Mouse (Mus musculus) E14TG2a.4 (cell line): Measurements from ENCODE around the gene Iqgap2.

Experiments
- H3K27me3 ChIP-seq: 2 replicates; pipeline ENCODE4 v1.6.1; 2014; ENCODE audit warnings: low read length, control low read depth; ENCODE audit not compliant: insufficient read depth
- H3K36me3 ChIP-seq: 2 replicates; pipeline ENCODE4 v1.6.1; 2014; ENCODE audit warnings: low read length, control low read depth; ENCODE audit not compliant: insufficient read depth
- H3K4me1 ChIP-seq: replicated peaks from 2 replicates; pipeline ENCODE4 v1.6.1; 2014; ENCODE audit warnings: low read depth, low read length, control low read depth
- H3K4me3 ChIP-seq: replicated peaks from 2 replicates; pipeline ENCODE4 v1.5.1; 2014; ENCODE audit warnings: mild to moderate bottlenecking, low read length
- H3K9me3 ChIP-seq: 2 replicates; pipeline ENCODE4 v1.6.1; 2014; ENCODE audit warnings: low read length, control low read depth
- CTCF ChIP-seq: conservative IDR thresholded peaks from 2 replicates; pipeline ENCODE4 v1.5.1; 2014; ENCODE audit warnings: low read length
- NANOG ChIP-seq: IDR thresholded peaks from 2 replicates; pipeline ENCODE4 v1.6.1; 2014; ENCODE audit warnings: borderline replicate concordance, low read length, mixed read lengths
- POU5F1 ChIP-seq: IDR thresholded peaks from 2 replicates; pipeline ENCODE4 v1.6.1; 2014; ENCODE audit warnings: low read length, borderline replicate concordance

Gene Iqgap2

GRCm38 (mm10) chr13:95782969-95783332 is 108.8 kb downstream of the Iqgap2 start:
- Histone ChIP-seq H3K4me1 (peaks cover 10% of the 10 kb centered on the region), H3K36me3 (no peaks in the 10 kb centered on the region), H3K4me3 (no peak overlapping the region), H3K27me3 (no peaks in the 10 kb centered on the region), H3K9me3 (no peaks in the 10 kb centered on the region)
- TF ChIP-seq NANOG (no peak), POU5F1 (no peak), CTCF (no peak)

GRCm38 (mm10) chr13:95782311-95782968 is 109.3 kb downstream of the Iqgap2 start:
- no peak overlapping the region for H3K4me3 ChIP-seq
- H3K4me1 ChIP-seq: peaks cover 10% of the 10 kb centered on the region
- no peaks in the 10 kb centered on the region for H3K36me3 ChIP-seq
- H3K9me3 ChIP-seq: no peaks in the 10 kb centered on the region
- H3K27me3 ChIP-seq: no peaks in the 10 kb centered on the region
- TF ChIP-seq NANOG: no peak
- no peak for TF ChIP-seq POU5F1
- no peak for TF ChIP-seq CTCF

GRCm38 (mm10) chr13:95780038-95780437 is 111.7 kb downstream of the Iqgap2 start:
- Histone ChIP-seq H3K4me3 (no peak overlapping the region), H3K27me3 (no peaks in the 10 kb centered on the region), H3K4me1 (peaks cover 10% of the 10 kb centered on the region), H3K9me3 (no peaks in the 10 kb centered on the region), H3K36me3 (no peaks in the 10 kb centered on the region)
- TF ChIP-seq NANOG (no peak), CTCF (no peak), POU5F1 (no peak)

DNA sequence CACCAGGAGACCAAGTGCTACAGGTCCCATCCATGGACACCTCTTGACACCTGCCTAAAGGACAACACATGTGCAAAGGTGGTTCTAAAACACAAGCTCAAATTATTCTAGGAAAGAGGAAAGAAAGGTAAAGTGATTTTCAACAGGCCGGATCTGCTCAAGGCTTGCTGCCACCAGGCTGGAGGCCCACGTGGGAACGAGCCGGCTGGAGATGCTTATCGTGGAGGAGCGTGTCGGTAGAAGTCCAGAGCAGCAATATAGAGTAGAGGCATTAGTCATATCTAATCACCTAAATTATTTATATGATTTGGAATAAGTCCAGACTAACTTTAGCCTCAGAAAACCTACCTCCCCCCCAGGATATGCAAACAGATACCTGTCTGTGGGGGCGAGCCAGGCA is 112.5 kb downstream of the Iqgap2 start:
- Histone ChIP-seq H3K27me3 (no peaks in the 10 kb centered on the region), H3K4me1 (peaks cover 10% of the 10 kb centered on the region), H3K36me3 (no peaks in the 10 kb centered on the region), H3K9me3 (no peaks in the 10 kb centered on the region), H3K4me3 (no peak overlapping the region)
- no peak for TF ChIP-seq CTCF
- no peak for TF ChIP-seq POU5F1
- no peak for TF ChIP-seq NANOG

- H3K4me3 ChIP-seq: no peak overlapping the region
- no peaks in the 10 kb centered on the region for H3K27me3 ChIP-seq
- peaks cover 10% of the 10 kb centered on the region for H3K4me1 ChIP-seq
- TF ChIP-seq POU5F1 (no peak), NANOG (no peak), CTCF (no peak)
- no peaks in the 10 kb centered on the region for H3K36me3 ChIP-seq
- no peaks in the 10 kb centered on the region for H3K9me3 ChIP-seq
Observed at GRCm38 (mm10) chr13:95778761-95779161, 113.0 kb downstream of the Iqgap2 start.

GRCm38 (mm10) chr13:95777651-95778391 is 113.9 kb downstream of the Iqgap2 start:
- Histone ChIP-seq H3K9me3 (no peaks in the 10 kb centered on the region), H3K4me1 (peaks cover 10% of the 10 kb centered on the region), H3K27me3 (no peaks in the 10 kb centered on the region), H3K36me3 (no peaks in the 10 kb centered on the region), H3K4me3 (no peak overlapping the region)
- TF ChIP-seq POU5F1: no peak
- no peak for TF ChIP-seq NANOG
- no peak for TF ChIP-seq CTCF

DNA sequence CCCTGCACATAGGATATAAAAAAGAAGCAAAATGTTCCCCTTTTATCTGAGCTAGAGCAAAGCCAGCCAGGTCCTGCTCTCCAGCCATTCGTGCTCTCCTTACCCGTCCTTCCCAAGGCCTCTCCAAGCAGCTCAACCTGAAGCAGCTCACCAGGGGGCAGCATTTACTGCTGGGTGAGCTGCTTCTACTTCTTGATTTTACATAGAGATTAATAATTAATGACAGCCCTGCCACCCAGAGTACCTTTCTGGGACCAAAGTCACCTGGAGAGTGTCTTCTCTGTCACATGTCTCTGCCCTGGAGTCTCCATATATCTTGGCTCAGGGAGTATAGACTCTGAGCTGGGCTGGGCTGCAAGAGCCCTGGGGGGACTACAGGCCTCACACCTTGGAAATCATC is 114.5 kb downstream of the Iqgap2 start:
- Histone ChIP-seq H3K36me3 (no peaks in the 10 kb centered on the region), H3K9me3 (no peaks in the 10 kb centered on the region), H3K4me1 (peaks cover 10% of the 10 kb centered on the region), H3K27me3 (no peaks in the 10 kb centered on the region), H3K4me3 (no peak overlapping the region)
- TF ChIP-seq CTCF (peak; percentile 17), POU5F1 (no peak)

DNA sequence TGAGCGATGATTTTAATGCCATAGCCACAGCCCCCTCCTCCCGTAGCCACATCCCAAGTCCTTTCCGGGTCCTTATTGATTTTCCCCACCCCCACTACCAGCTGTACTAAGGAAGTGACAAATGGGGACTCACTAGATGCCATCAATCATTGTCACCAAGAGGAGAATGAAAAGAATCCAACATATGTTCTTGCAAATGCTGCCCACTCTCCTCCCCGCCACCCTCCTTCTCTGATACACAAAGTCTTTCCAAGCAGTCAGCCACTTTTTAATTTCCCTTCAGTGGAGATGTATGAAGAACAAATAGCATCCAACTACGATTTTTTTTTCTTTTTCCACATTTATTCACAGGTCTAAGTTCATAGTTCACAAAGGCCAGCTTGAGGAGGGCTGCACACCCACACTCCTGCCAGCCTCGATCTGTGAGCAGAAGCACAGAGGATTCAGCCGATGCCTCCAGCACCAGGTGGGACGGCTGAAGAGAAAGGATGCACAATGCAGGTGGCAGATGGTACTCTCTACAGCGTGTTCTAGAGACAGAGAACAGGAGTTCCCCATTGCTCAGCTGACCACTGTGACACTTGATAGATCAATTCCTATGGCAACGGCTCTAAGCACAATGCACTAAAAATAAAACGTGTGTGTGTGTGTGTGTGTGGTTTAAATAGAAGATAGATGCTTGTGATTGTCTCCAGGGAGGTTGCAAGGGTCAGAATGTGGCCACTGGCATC is 116.6 kb downstream of the Iqgap2 start:
- TF ChIP-seq CTCF (no peak), NANOG (no peak), POU5F1 (no peak)
- no peaks in the 10 kb centered on the region for H3K4me1 ChIP-seq
- no peak overlapping the region for H3K4me3 ChIP-seq
- no peaks in the 10 kb centered on the region for H3K36me3 ChIP-seq
- no peaks in the 10 kb centered on the region for H3K27me3 ChIP-seq
- no peaks in the 10 kb centered on the region for H3K9me3 ChIP-seq
